Mouse (Mus musculus): ENCODE measurements around the gene Foxn3.

- TF ChIP-seq CTCF (IDR thresholded peaks at IDR 0.05; ENCODE audit: low read depth, low read length) (no peak), POLR2A (IDR thresholded peaks at IDR 0.05; ENCODE audit: extremely low read depth, insufficient read depth, low read length) (no peak)
These were observed 306.9 kb downstream of the Foxn3 start for GRCm38 (mm10) chr12:99256463-99256862.

Data from liver, adult 2 months (tissue).